Mouse (Mus musculus): ENCODE data around the gene Fance. TPM values are rescaled to one million over a fixed set of nuclear protein-coding genes. Genes with fewer than 3 reads are reported as not detected.

Gene Fance
- polyA plus RNA-seq, 1 experiment = 13.7 TPM

GRCm38 (mm10) chr17:28305172-28305571 is 8.1 kb upstream of the Fance start:
- TF ChIP-seq POLR2A (IDR thresholded peaks at IDR 0.05; ENCODE audit: extremely low read depth, insufficient read depth, low read length) = no peak
- TF ChIP-seq CTCF (IDR thresholded peaks at IDR 0.05; ENCODE audit: extremely low read depth, insufficient read depth, low read length) = no peak
- H3K27ac ChIP-seq (ENCODE audit: insufficient read depth, low read length) = no peak overlapping the region
- no peaks in the 10 kb centered on the region for H3K4me1 ChIP-seq (ENCODE audit: control insufficient read depth, insufficient read depth, low read length)
- H3K4me3 ChIP-seq (ENCODE audit: insufficient read depth, low read length) = no peak overlapping the region

GRCm38 (mm10) chr17:28308297-28309195 is 4.8 kb upstream of the Fance start:
- Histone ChIP-seq H3K27ac (ENCODE audit: insufficient read depth, low read length) (no peak overlapping the region), H3K4me3 (ENCODE audit: insufficient read depth, low read length) (no peak overlapping the region), H3K4me1 (ENCODE audit: control insufficient read depth, insufficient read depth, low read length) (no peaks in the 10 kb centered on the region)
- TF ChIP-seq POLR2A (IDR thresholded peaks at IDR 0.05; ENCODE audit: extremely low read depth, insufficient read depth, low read length) (no peak), CTCF (IDR thresholded peaks at IDR 0.05; ENCODE audit: extremely low read depth, insufficient read depth, low read length) (peak; percentile 96)

GRCm38 (mm10) chr17:28310831-28311230 is 2.5 kb upstream of the Fance start:
- Histone ChIP-seq H3K4me3 (ENCODE audit: insufficient read depth, low read length) (no peak overlapping the region), H3K4me1 (ENCODE audit: control insufficient read depth, insufficient read depth, low read length) (peaks cover 5% of the 10 kb centered on the region), H3K27ac (ENCODE audit: insufficient read depth, low read length) (no peak overlapping the region)
- TF ChIP-seq CTCF (IDR thresholded peaks at IDR 0.05; ENCODE audit: extremely low read depth, insufficient read depth, low read length) = no peak

- Histone ChIP-seq H3K4me3 (ENCODE audit: insufficient read depth, low read length) (no peak overlapping the region), H3K27ac (ENCODE audit: insufficient read depth, low read length) (no peak overlapping the region), H3K4me1 (ENCODE audit: control insufficient read depth, insufficient read depth, low read length) (peaks cover 5% of the 10 kb centered on the region)
- TF ChIP-seq CTCF (IDR thresholded peaks at IDR 0.05; ENCODE audit: extremely low read depth, insufficient read depth, low read length) (no peak), POLR2A (IDR thresholded peaks at IDR 0.05; ENCODE audit: extremely low read depth, insufficient read depth, low read length) (no peak)
These were observed 1.8 kb upstream of the Fance start for GRCm38 (mm10) chr17:28311366-28312132.

GRCm38 (mm10) chr17:28312232-28313211 is 797 bp upstream of the Fance start:
- TF ChIP-seq CTCF (IDR thresholded peaks at IDR 0.05; ENCODE audit: extremely low read depth, insufficient read depth, low read length) (0 out of 2 replicates have a peak, but pooled peaks have one; percentile 5), POLR2A (IDR thresholded peaks at IDR 0.05; ENCODE audit: extremely low read depth, insufficient read depth, low read length) (no peak)
- Histone ChIP-seq H3K4me3 (ENCODE audit: insufficient read depth, low read length) (peak overlapping the region; percentile 74), H3K4me1 (ENCODE audit: control insufficient read depth, insufficient read depth, low read length) (peaks cover 5% of the 10 kb centered on the region), H3K27ac (ENCODE audit: insufficient read depth, low read length) (no peak overlapping the region)

GRCm38 (mm10) chr17:28313880-28314225 is 534 bp downstream of the Fance start:
- Histone ChIP-seq H3K27ac (ENCODE audit: insufficient read depth, low read length) (no peak overlapping the region), H3K4me1 (ENCODE audit: control insufficient read depth, insufficient read depth, low read length) (peaks cover 5% of the 10 kb centered on the region), H3K4me3 (ENCODE audit: insufficient read depth, low read length) (peak overlapping the region; percentile 74)
- TF ChIP-seq POLR2A (IDR thresholded peaks at IDR 0.05; ENCODE audit: extremely low read depth, insufficient read depth, low read length) (no peak), CTCF (IDR thresholded peaks at IDR 0.05; ENCODE audit: extremely low read depth, insufficient read depth, low read length) (no peak)

GRCm38 (mm10) chr17:28315611-28316160 is 2.4 kb downstream of the Fance start:
- no peak for TF ChIP-seq POLR2A (IDR thresholded peaks at IDR 0.05; ENCODE audit: extremely low read depth, insufficient read depth, low read length)
- Histone ChIP-seq H3K4me1 (ENCODE audit: control insufficient read depth, insufficient read depth, low read length) (peaks cover 5% of the 10 kb centered on the region), H3K27ac (ENCODE audit: insufficient read depth, low read length) (no peak overlapping the region), H3K4me3 (ENCODE audit: insufficient read depth, low read length) (no peak overlapping the region)

- H3K4me1 ChIP-seq (ENCODE audit: control insufficient read depth, insufficient read depth, low read length) = peaks cover 5% of the 10 kb centered on the region
- TF ChIP-seq POLR2A (IDR thresholded peaks at IDR 0.05; ENCODE audit: extremely low read depth, insufficient read depth, low read length) = no peak
- no peak for TF ChIP-seq CTCF (IDR thresholded peaks at IDR 0.05; ENCODE audit: extremely low read depth, insufficient read depth, low read length)
- H3K27ac ChIP-seq (ENCODE audit: insufficient read depth, low read length) = no peak overlapping the region
- H3K4me3 ChIP-seq (ENCODE audit: insufficient read depth, low read length) = no peak overlapping the region
These were observed 3.2 kb downstream of the Fance start for GRCm38 (mm10) chr17:28316476-28316875.

GRCm38 (mm10) chr17:28317091-28317490 is 3.8 kb downstream of the Fance start:
- Histone ChIP-seq H3K27ac (ENCODE audit: insufficient read depth, low read length) (no peak overlapping the region), H3K4me1 (ENCODE audit: control insufficient read depth, insufficient read depth, low read length) (peaks cover 5% of the 10 kb centered on the region), H3K4me3 (ENCODE audit: insufficient read depth, low read length) (no peak overlapping the region)
- no peak for TF ChIP-seq CTCF (IDR thresholded peaks at IDR 0.05; ENCODE audit: extremely low read depth, insufficient read depth, low read length)
- TF ChIP-seq POLR2A (IDR thresholded peaks at IDR 0.05; ENCODE audit: extremely low read depth, insufficient read depth, low read length) = no peak
